Mouse (Mus musculus) cerebellum, adult 2 months (tissue): Measurements from ENCODE around the gene Cachd1.

Experiments
- CTCF ChIP-seq: fragments of 200-500 bp; IDR thresholded peaks from 2 replicates; pipeline ENCODE4 v1.5.1; 2011; ENCODE audit warnings: low read depth, mild to moderate bottlenecking, control low read depth, low read length, moderate library complexity, borderline replicate concordance; ENCODE audit not compliant: insufficient read depth
- POLR2A ChIP-seq: fragments of 200-500 bp; IDR thresholded peaks from 2 replicates; pipeline ENCODE4 v1.6.1; 2011; ENCODE audit warnings: low read length, control low read depth, borderline replicate concordance; ENCODE audit not compliant: insufficient read depth

DNA sequence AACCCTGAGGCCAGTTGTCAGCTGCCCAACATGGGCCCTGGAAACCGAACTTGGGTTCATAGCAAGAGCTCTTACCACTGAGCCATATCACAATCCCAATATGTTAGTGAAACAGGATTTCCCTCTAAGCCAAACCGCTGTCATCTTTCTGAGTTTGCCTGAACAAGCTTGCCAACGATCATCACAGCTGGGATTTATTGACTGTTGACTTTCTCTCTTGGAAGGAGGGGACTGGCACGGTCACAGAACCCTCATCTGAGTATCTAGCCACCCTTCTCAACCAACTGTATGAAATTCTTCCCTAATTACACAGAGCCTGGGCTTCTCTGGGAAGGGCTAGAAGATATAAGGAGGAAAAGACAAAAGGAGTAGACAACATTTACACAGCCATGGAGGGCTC is 270.1 kb downstream of the Cachd1 start:
- TF ChIP-seq CTCF (no peak), POLR2A (no peak)
